ENCODE assay signal across 30 mouse cellular contexts in genomic region chr15:31613826-31614453, GRCm38 (mm10). TPM values are rescaled to one million over a fixed set of nuclear protein-coding genes. Genes with fewer than 3 reads are reported as not detected.
DNase-seq lines count a peak whose midpoint lies in the region; ATAC-seq and TF ChIP-seq lines count a peak whose summit lies in the region.
"Had no signal": no experiment of that assay in that cellular context is flagged by ENCODE, and none has a peak within 500 bp of the region (broad histone marks: within the 10 kb centered on the region; RNA-seq: fewer than 3 reads in every experiment).

No protein-coding gene starts in this region.

- H3K4me2 ChIP-seq in forebrain, embryonic 16.5 days (ENCODE audit: low read length) = no peak overlapping the region
- no peak overlapping the region for H3K4me2 ChIP-seq in forebrain, embryonic 14.5 days (ENCODE audit: low read length)
- H3K4me2 ChIP-seq: embryonic facial prominence, embryonic 13.5 days; heart, embryonic 12.5 days; heart, embryonic 15.5 days; hindbrain, embryonic 13.5 days; intestine, embryonic 15.5 days had no signal

- H3K79me2 ChIP-seq in MEL (ENCODE audit: control insufficient read depth, insufficient read depth, low read length, poor library complexity) = no peaks in the 10 kb centered on the region

- TF ChIP-seq EP300 in MEL (IDR thresholded peaks at IDR 0.05; ENCODE audit: low read depth in 1 of 2, low read length in 2 of 2) = peak; percentile 80 to 91

- H3K9me3 ChIP-seq in forebrain, embryonic 16.5 days (ENCODE audit: control insufficient read depth, low read length) = no peaks in the 10 kb centered on the region
- H3K9me3 ChIP-seq in forebrain, embryonic 14.5 days (replicated peaks; ENCODE audit: control insufficient read depth, low read length) = no peaks in the 10 kb centered on the region
- no peaks in the 10 kb centered on the region for H3K9me3 ChIP-seq in MEL (replicated peaks; ENCODE audit: insufficient read depth, low read length)
- H3K9me3 ChIP-seq: embryonic facial prominence, embryonic 10.5 days; embryonic facial prominence, embryonic 13.5 days; heart, embryonic 12.5 days; heart, embryonic 15.5 days; hindbrain, embryonic 10.5 days; hindbrain, embryonic 13.5 days; intestine, embryonic 15.5 days had no signal

- H3K36me3 ChIP-seq in forebrain, embryonic 16.5 days (ENCODE audit: control insufficient read depth, insufficient read depth) = peaks cover under 1% of the 10 kb centered on the region
- H3K36me3 ChIP-seq in forebrain, embryonic 14.5 days (ENCODE audit: control insufficient read depth, insufficient read depth, low read length) = peaks cover 28% of the 10 kb centered on the region
- peaks cover 1 to 15% of the 10 kb centered on the region in 2 experiments; a peak in 3 of 4 replicates for H3K36me3 ChIP-seq in MEL (ENCODE audit: control insufficient read depth in 1 of 2, insufficient read depth in 2 of 2, low read length in 2 of 2)

- peak overlapping the region; percentile 50 for H3K27ac ChIP-seq in forebrain, embryonic 16.5 days (ENCODE audit: low read length)
- no peak overlapping the region for H3K27ac ChIP-seq in forebrain, embryonic 14.5 days (ENCODE audit: low read depth, low read length)
- peak overlapping the region; percentile 81 for H3K27ac ChIP-seq in MEL (ENCODE audit: control insufficient read depth, low read depth, low read length)
- H3K27ac ChIP-seq: embryonic facial prominence, embryonic 10.5 days; embryonic facial prominence, embryonic 13.5 days; gastrocnemius, adult 2 months; heart, embryonic 15.5 days; hindbrain, embryonic 10.5 days; hindbrain, embryonic 13.5 days; intestine, embryonic 15.5 days had no signal

- no peak overlapping the region for H3K4me3 ChIP-seq in forebrain, embryonic 16.5 days (replicated peaks; ENCODE audit: low read length)
- no peak overlapping the region for H3K4me3 ChIP-seq in forebrain, embryonic 14.5 days (ENCODE audit: low read depth, low read length)
- H3K4me3 ChIP-seq in MEL (ENCODE audit: control insufficient read depth in 1 of 2, insufficient read depth in 1 of 2, low read depth in 2 of 2, low read length in 2 of 2) = peak overlapping the region; percentile 8 to 44
- H3K4me3 ChIP-seq: embryonic facial prominence, embryonic 10.5 days; embryonic facial prominence, embryonic 13.5 days; erythroblast, embryonic 14.5 days; gastrocnemius, adult 2 months; heart, embryonic 12.5 days; heart, embryonic 15.5 days; hindbrain, embryonic 10.5 days; hindbrain, embryonic 13.5 days; intestine, embryonic 15.5 days had no signal

- ATAC-seq in forebrain, embryonic 16.5 days = peak; percentile 22; the same call in 1 of the 2 replicates
- no peak for ATAC-seq in forebrain, embryonic 14.5 days
- ATAC-seq in megakaryocyte progenitor cell, adult 5-6 weeks (replicated peaks; ENCODE audit: poor library complexity) = 0 out of 2 replicates have a peak, but pooled peaks have one; percentile 29
- ATAC-seq: CD4-positive, CD25-positive, alpha-beta regulatory T cell, adult 4 months; hindbrain, embryonic 16.5 days; intestine, embryonic 15.5 days; Patski had no signal

- TF ChIP-seq CTCF in MEL (IDR thresholded peaks at IDR 0.05 in 2 of 3, conservative IDR thresholded peaks at IDR 0.05 in 1 of 3; ENCODE audit: control insufficient read depth in 1 of 3, insufficient read depth in 1 of 3, low read depth in 2 of 3, low read length in 3 of 3, poor library complexity in 1 of 3, severe bottlenecking in 1 of 3) = no peak

- H3K27me3 ChIP-seq in forebrain, embryonic 16.5 days (replicated peaks; ENCODE audit: control insufficient read depth, insufficient read depth, low read length) = no peaks in the 10 kb centered on the region
- H3K27me3 ChIP-seq in forebrain, embryonic 14.5 days (replicated peaks; ENCODE audit: control insufficient read depth, insufficient read depth, low read length) = no peaks in the 10 kb centered on the region
- H3K27me3 ChIP-seq in MEL (ENCODE audit: control insufficient read depth in 1 of 2, insufficient read depth in 2 of 2, low read length in 2 of 2) = no peaks in the 10 kb centered on the region
- H3K27me3 ChIP-seq: embryonic facial prominence, embryonic 13.5 days; heart, embryonic 12.5 days; heart, embryonic 15.5 days; hindbrain, embryonic 13.5 days; intestine, embryonic 15.5 days; Patski had no signal

- H3K9ac ChIP-seq in forebrain, embryonic 16.5 days (replicated peaks; ENCODE audit: low read depth, low read length) = no peak overlapping the region
- no peak overlapping the region for H3K9ac ChIP-seq in forebrain, embryonic 14.5 days (ENCODE audit: low read length)
- peak overlapping the region; percentile 40 for H3K9ac ChIP-seq in MEL (ENCODE audit: control insufficient read depth, low read depth, low read length, poor library complexity, severe bottlenecking)
- H3K9ac ChIP-seq: embryonic facial prominence, embryonic 13.5 days; heart, embryonic 12.5 days; heart, embryonic 15.5 days; hindbrain, embryonic 13.5 days; intestine, embryonic 15.5 days had no signal

- 85% methylated on average over 6 of the region's 6 CpGs for WGBS in forebrain, embryonic 16.5 days
- WGBS in forebrain, embryonic 14.5 days = 95% methylated on average over 6 of the region's 6 CpGs

- H3K4me1 ChIP-seq in forebrain, embryonic 16.5 days (replicated peaks; ENCODE audit: control insufficient read depth, insufficient read depth, low read length) = peaks cover 5% of the 10 kb centered on the region
- no peaks in the 10 kb centered on the region for H3K4me1 ChIP-seq in forebrain, embryonic 14.5 days (ENCODE audit: control insufficient read depth, insufficient read depth, low read length)
- peaks cover 12 to 21% of the 10 kb centered on the region in 2 experiments for H3K4me1 ChIP-seq in MEL (ENCODE audit: control insufficient read depth in 1 of 2, insufficient read depth in 2 of 2, low read length in 2 of 2)
- H3K4me1 ChIP-seq: embryonic facial prominence, embryonic 10.5 days; heart, embryonic 12.5 days; heart, embryonic 15.5 days; hindbrain, embryonic 10.5 days; hindbrain, embryonic 13.5 days; intestine, embryonic 15.5 days had no signal

- no peak for TF ChIP-seq RAD21 in MEL (IDR thresholded peaks at IDR 0.05; ENCODE audit: low read depth, low read length)

- 0 out of 4 replicates have a peak, but pooled peaks of 1 of the 2 experiments have one; percentile 25 for TF ChIP-seq POLR2A in MEL (IDR thresholded peaks at IDR 0.05; ENCODE audit: control insufficient read depth in 1 of 2, insufficient read depth in 1 of 2, low read depth in 1 of 2, low read length in 2 of 2, poor library complexity in 1 of 2)

- no peak for DNase-seq in forebrain, embryonic 14.5 days (ENCODE audit: low spot score)
- DNase-seq in MEL (ENCODE audit: low read depth, low spot score) (peak; percentile 88), MEL-GATA-1-ER (ENCODE audit: extremely low read depth, low read depth) (peak; percentile 67)
- DNase-seq in gastrocnemius, adult 8-10 months (ENCODE audit: low spot score in 2 of 2) = no peak
- DNase-seq: adrenal gland, postnatal 10 days; adrenal gland, postnatal 36 days; cerebellum, adult 11 months; cerebellum, adult 2 months; cerebellum, adult 9-11 months; cerebellum, postnatal 25 days; embryo, embryonic 11 days; gastrocnemius, adult 2 months; gastrocnemius, postnatal 25 days; heart, adult 18-20 months; heart, postnatal 10 days; heart, postnatal 36 days; kidney, adult 11 months had no signal

TF ChIP-seq in MEL, 35 proteins besides CTCF, POLR2A, EP300 and RAD21 (continues in another document):
- TF ChIP-seq NRF1 (IDR thresholded peaks at IDR 0.05; ENCODE audit: insufficient read depth, low read depth, low read length, poor library complexity, severe bottlenecking) = no peak
- peak; percentile 25; the same call in 1 of the 2 replicates for TF ChIP-seq TCF12 (IDR thresholded peaks at IDR 0.05; ENCODE audit: low read depth, low read length)
- TF ChIP-seq POLR2AphosphoS5 (IDR thresholded peaks at IDR 0.05; ENCODE audit: borderline replicate concordance, low read depth, low read length) = no peak
- TF ChIP-seq ZC3H11A (IDR thresholded peaks at IDR 0.05; ENCODE audit: low read depth, low read length) = no peak
- TF ChIP-seq USF1 (IDR thresholded peaks at IDR 0.05; ENCODE audit: low read depth, low read length) = peak; percentile 67; the same call in 1 of the 2 replicates
- TF ChIP-seq UBTF (IDR thresholded peaks at IDR 0.05; ENCODE audit: borderline replicate concordance, insufficient read depth, low read depth, low read length) = no peak
- 0 out of 2 replicates have a peak, but pooled peaks have one; percentile 15 for TF ChIP-seq CHD1 (IDR thresholded peaks at IDR 0.05; ENCODE audit: low read depth, low read length)
- TF ChIP-seq ZMIZ1 (IDR thresholded peaks at IDR 0.05; ENCODE audit: low read depth, low read length) = no peak

RNA-seq across cellular contexts. Expression of gene Fam173b, which starts 12.3 kb away (rescaled TPM):
- polyA plus RNA-seq in forebrain, embryonic 16.5 days (2015; fragmentation: Nextera tagmentation; extraction: Ambion mirVana) = 9.5 and 10.2 TPM in 2 replicates
- 11.5 and 13.3 TPM in 2 replicates for polyA plus RNA-seq in forebrain, embryonic 14.5 days (2014; fragmentation: Nextera tagmentation; extraction: Ambion mirVana)
- total RNA-seq in MEL (2012; rRNA removed) = 26.2 and 29.2 TPM in 2 replicates
- polyA plus RNA-seq in MEL (2012; ENCODE audit: insufficient read depth in 1 of 2, insufficient read length in 2 of 2, low read depth in 1 of 2, low replicate concordance in 2 of 2, missing spikeins in 1 of 2) = 10 to 100 TPM in 1 of 2 experiments, not detected in 1; 21.0 TPM
- total RNA-seq in megakaryocyte progenitor cell, adult 5-6 weeks (2015) = 8.4 and 10.7 TPM in 2 replicates
- 7.7 and 11.7 TPM in 2 replicates for total RNA-seq in megakaryocyte progenitor cell, adult 5-6 weeks (2017)
- 10 to 100 TPM; 11.9 to 14.9 (median 12.8) TPM for total RNA-seq in gastrocnemius, adult 8-10 months (2022)

RNA-seq across cellular contexts. Expression of gene Cct5, which starts 12.3 kb away (rescaled TPM):
- polyA plus RNA-seq in forebrain, embryonic 16.5 days (2015; fragmentation: Nextera tagmentation; extraction: Ambion mirVana) = 538 and 575 TPM in 2 replicates
- polyA plus RNA-seq in forebrain, embryonic 14.5 days (2014; fragmentation: Nextera tagmentation; extraction: Ambion mirVana) = 646 and 673 TPM in 2 replicates
- 1,184 and 1,257 TPM in 2 replicates for total RNA-seq in MEL (2012; rRNA removed)
- polyA plus RNA-seq in MEL (2012; ENCODE audit: insufficient read depth in 1 of 2, insufficient read length in 2 of 2, low read depth in 1 of 2, low replicate concordance in 2 of 2, missing spikeins in 1 of 2) = 100 to 1,000 TPM; 396 to 798 TPM
- 536 and 576 TPM in 2 replicates for total RNA-seq in megakaryocyte progenitor cell, adult 5-6 weeks (2015)
- total RNA-seq in megakaryocyte progenitor cell, adult 5-6 weeks (2017) = 522 and 555 TPM in 2 replicates
- total RNA-seq in gastrocnemius, adult 8-10 months (2022) = 100 to 1,000 TPM; 110 to 120 (median 115) TPM

RNA-seq across cellular contexts. Expression of gene Cmbl, which starts 48.8 kb away (rescaled TPM):
- polyA plus RNA-seq in forebrain, embryonic 16.5 days (2015; fragmentation: Nextera tagmentation; extraction: Ambion mirVana) = 8.6 and 8.9 TPM in 2 replicates
- 6.5 and 9.8 TPM in 2 replicates for polyA plus RNA-seq in forebrain, embryonic 14.5 days (2014; fragmentation: Nextera tagmentation; extraction: Ambion mirVana)
- 0.31 TPM in 1 of 2 replicates, not detected in the other for total RNA-seq in MEL (2012; rRNA removed)
- under 1 TPM in 1 of 2 experiments, not detected in 1; 0.22 TPM for polyA plus RNA-seq in MEL (2012; ENCODE audit: insufficient read depth in 1 of 2, insufficient read length in 2 of 2, low read depth in 1 of 2, low replicate concordance in 2 of 2, missing spikeins in 1 of 2)
- not detected in 2 replicates for total RNA-seq in megakaryocyte progenitor cell, adult 5-6 weeks (2015)
- not detected in 2 replicates for total RNA-seq in megakaryocyte progenitor cell, adult 5-6 weeks (2017)
- total RNA-seq in gastrocnemius, adult 8-10 months (2022) = 10 to 100 TPM; 47.6 to 59.9 (median 49.6) TPM
- polyA plus RNA-seq: CD4-positive, CD25-positive, alpha-beta regulatory T cell, adult 4 months; erythroblast, embryonic 14.5 days had no signal

Comparison
In these comparisons a context has a peak if more than half of its experiments do, and no peak if none do; other contexts are left out.
1. H3K4me3 ChIP-seq: peak in MEL (2 of 2); none in forebrain, embryonic 16.5 days (single experiment) and forebrain, embryonic 14.5 days (single experiment).
2. DNase-seq: peak in MEL (single experiment) and MEL-GATA-1-ER (single experiment); none in forebrain, embryonic 14.5 days (single experiment) and gastrocnemius, adult 8-10 months (0 of 2).
3. RNA of gene Cmbl, which starts 48.8 kb away (total RNA-seq): 47.6 to 59.9 TPM in gastrocnemius, adult 8-10 months; 0.31 TPM in MEL and not detected in megakaryocyte progenitor cell, adult 5-6 weeks; every median in the first group is over 10 times any median in the second.